Mouse (Mus musculus) lung, embryonic 14.5 days (tissue): ENCODE data around the gene Akap8. TPM values are rescaled to one million over a fixed set of nuclear protein-coding genes. Genes with fewer than 3 reads are reported as not detected.

Experiments
- ATAC-seq: fragments of 200-750 bp; cut with Nextera tagmentation; 2 replicates; pipeline ENCODE4 v1.8.0; 2017; ENCODE audit warnings: mild to moderate bottlenecking, moderate TSS enrichment, moderate library complexity; ENCODE audit not compliant: insufficient read depth
- DNase-seq: peaks from one replicate; pipeline ENCODE4 v3.0.0-alpha.2; 2015
- H3K27ac ChIP-seq: fragments of 300-500 bp; sonication (generic); 2 replicates; pipeline ENCODE4 v1.5.1; 2014; ENCODE audit warnings: low read depth, mild to moderate bottlenecking, moderate library complexity
- H3K27me3 ChIP-seq: fragments of 300-500 bp; sonication (generic); 2 replicates; pipeline ENCODE4 v1.6.1; 2014; ENCODE audit warnings: low read length, control low read depth; ENCODE audit not compliant: insufficient read depth
- H3K36me3 ChIP-seq: fragments of 300-500 bp; sonication (generic); 2 replicates; pipeline ENCODE4 v1.6.1; 2014; ENCODE audit warnings: control low read depth; ENCODE audit not compliant: insufficient read depth
- H3K4me1 ChIP-seq: fragments of 300-500 bp; sonication (generic); 2 replicates; pipeline ENCODE4 v1.6.1; 2014; ENCODE audit warnings: antibody characterized with exemption, control low read depth; ENCODE audit not compliant: insufficient read depth
- H3K4me2 ChIP-seq: fragments of 300-500 bp; sonication (generic); 2 replicates; pipeline ENCODE4 v1.6.1; 2014; ENCODE audit warnings: mild to moderate bottlenecking
- H3K4me3 ChIP-seq: fragments of 300-500 bp; sonication (generic); 2 replicates; pipeline ENCODE4 v1.5.1; 2014; ENCODE audit warnings: low read depth, low read length
- H3K9ac ChIP-seq: fragments of 300-500 bp; sonication (generic); 2 replicates; pipeline ENCODE4 v1.6.1; 2014
- H3K9me3 ChIP-seq: fragments of 300-500 bp; sonication (generic); 2 replicates; pipeline ENCODE4 v1.6.1; 2016; ENCODE audit warnings: low read depth, low read length, control low read depth
- CTCF ChIP-seq: IDR thresholded peaks from 2 replicates; pipeline ENCODE4 v1.5.1; 2016; ENCODE audit warnings: antibody characterized with exemption, low read depth
- WGBS: fragments of 180-500 bp; shearing (Covaris S2); extraction: QIAGEN DNeasy Blood & Tissue Kit; methylation state at CpG from one replicate; pipeline ENCODE4 v1.1.7; 2014; 5-methylcytosine and 5-hydroxymethylcytosine counted together
- polyA plus RNA-seq: library from polyadenylated mRNA; unstranded; fragments of >200 nt; fragmentation: Nextera tagmentation; extraction: Ambion mirVana; gene quantifications from 2 replicates; pipeline ENCODE4 v1.2.1, GENCODE M21; 2014

Gene Akap8
- polyA plus RNA-seq, 1 experiment from 2014 or later = 54.3 TPM

DNA sequence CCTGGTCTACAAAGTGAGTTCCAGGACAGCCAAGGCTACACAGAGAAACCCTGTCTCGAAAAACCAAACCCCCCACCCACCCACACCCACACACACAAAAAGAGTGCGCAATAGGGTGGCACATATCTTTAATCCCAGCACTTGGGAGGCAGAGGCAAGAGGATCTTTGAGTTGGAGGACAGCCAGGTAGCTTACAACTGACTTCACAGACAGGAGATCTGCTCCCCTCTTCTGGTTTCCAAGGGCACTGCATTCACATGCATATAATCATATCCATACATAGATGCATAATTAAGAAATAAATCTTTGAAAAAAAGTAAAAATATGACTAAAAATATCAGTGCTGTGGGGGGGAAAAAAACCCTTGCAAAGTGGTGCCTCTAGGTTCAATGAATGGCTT is 62.2 kb downstream of the Akap8 start:
- Histone ChIP-seq H3K4me3 (no peak overlapping the region), H3K4me1 (no peaks in the 10 kb centered on the region), H3K36me3 (no peaks in the 10 kb centered on the region), H3K27ac (no peak overlapping the region), H3K9ac (no peak overlapping the region), H3K27me3 (no peaks in the 10 kb centered on the region), H3K4me2 (no peak overlapping the region), H3K9me3 (no peaks in the 10 kb centered on the region)
- ATAC-seq = no peak
- WGBS = 96% methylated on average over 2 of the region's 2 CpGs
- no peak for DNase-seq
- TF ChIP-seq CTCF = no peak

- Histone ChIP-seq H3K4me3 (no peak overlapping the region), H3K36me3 (no peaks in the 10 kb centered on the region), H3K4me2 (no peak overlapping the region), H3K9me3 (no peaks in the 10 kb centered on the region), H3K9ac (no peak overlapping the region), H3K27ac (no peak overlapping the region), H3K27me3 (no peaks in the 10 kb centered on the region), H3K4me1 (no peaks in the 10 kb centered on the region)
- 60% methylated on average over 6 of the region's 6 CpGs for WGBS
- TF ChIP-seq CTCF = no peak
- ATAC-seq (no peak), DNase-seq (no peak)
Observed at GRCm38 (mm10) chr17:32257944-32258343, 63.1 kb downstream of the Akap8 start.

DNA sequence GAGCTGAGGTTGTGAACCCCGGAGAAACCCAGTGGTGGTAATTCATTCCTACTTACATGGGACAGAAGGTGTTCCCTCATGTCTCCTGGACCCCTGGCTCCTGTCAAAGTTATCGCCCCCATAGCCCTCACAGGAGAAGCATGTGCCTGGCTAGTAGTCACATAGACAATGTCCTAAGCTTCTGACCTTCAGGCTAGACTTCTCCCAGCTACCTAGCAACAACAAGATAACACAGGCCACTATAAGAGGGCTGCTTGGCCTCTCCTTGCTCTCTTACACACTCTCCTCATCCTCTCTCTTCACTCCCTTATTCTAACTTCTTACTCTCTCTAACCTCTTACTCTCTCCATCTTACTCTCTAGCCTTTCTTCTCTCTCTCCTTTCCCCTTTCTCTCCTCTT is 63.6 kb downstream of the Akap8 start:
- Histone ChIP-seq H3K9me3 (no peaks in the 10 kb centered on the region), H3K4me3 (no peak overlapping the region), H3K27ac (no peak overlapping the region), H3K9ac (no peak overlapping the region), H3K4me2 (no peak overlapping the region), H3K4me1 (no peaks in the 10 kb centered on the region), H3K36me3 (no peaks in the 10 kb centered on the region), H3K27me3 (no peaks in the 10 kb centered on the region)
- 87% methylated on average over 2 of the region's 2 CpGs for whole genome bisulfite sequencing
- TF ChIP-seq CTCF = no peak
- DNase-seq (no peak), ATAC-seq (no peak)

DNA sequence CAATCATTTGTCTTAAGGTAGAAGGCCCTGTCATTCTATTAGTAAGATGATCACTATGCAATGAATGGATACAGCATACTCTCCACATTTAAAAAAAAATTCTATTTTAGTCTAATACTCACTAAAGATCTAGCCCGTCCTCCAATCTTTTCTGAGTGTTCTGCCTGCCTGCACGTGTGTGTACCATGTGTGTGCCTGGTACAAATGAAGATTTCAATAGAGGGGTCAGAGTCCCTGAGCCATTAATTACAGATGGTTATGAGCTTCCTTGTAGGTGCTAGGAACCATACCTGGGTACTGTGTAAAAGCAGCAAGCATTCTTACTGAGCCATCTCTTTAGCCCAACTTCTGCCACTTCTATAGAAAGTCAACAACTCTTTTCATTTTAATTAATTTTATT is 64.1 kb downstream of the Akap8 start:
- Histone ChIP-seq H3K9me3 (no peaks in the 10 kb centered on the region), H3K9ac (no peak overlapping the region), H3K4me3 (no peak overlapping the region), H3K4me1 (no peaks in the 10 kb centered on the region), H3K36me3 (no peaks in the 10 kb centered on the region), H3K27ac (no peak overlapping the region), H3K27me3 (no peaks in the 10 kb centered on the region), H3K4me2 (no peak overlapping the region)
- ATAC-seq (no peak), DNase-seq (no peak)
- 81% methylated on average over 2 of the region's 2 CpGs for WGBS
- TF ChIP-seq CTCF = no peak

Other genes with a start within 250 kb of the Akap8 start
- gene Notch3, start 154.4 kb downstream of the Akap8 start, polyA plus RNA-seq = 19.4 and 21.7 TPM in 2 replicates
- 0.14 and 0.22 TPM in 2 replicates for gene Ephx3, start 131.7 kb downstream of the Akap8 start, polyA plus RNA-seq
- 111 and 114 TPM in 2 replicates for gene Brd4, start 36.5 kb downstream of the Akap8 start, polyA plus RNA-seq
- gene Akap8l, start 29.4 kb upstream of the Akap8 start, polyA plus RNA-seq = 68.7 and 82.0 TPM in 2 replicates
- 41.8 and 48.1 TPM in 2 replicates for gene Wiz, start 68.2 kb upstream of the Akap8 start, polyA plus RNA-seq
- 0.93 and 1.0 TPM in 2 replicates for gene Rasal3, start 82.3 kb upstream of the Akap8 start, polyA plus RNA-seq
- 0.07 TPM in 1 of 2 replicates, not detected in the other for gene Pglyrp2, start 102.9 kb upstream of the Akap8 start, polyA plus RNA-seq
- gene Cyp4f39, start 131.5 kb upstream of the Akap8 start, polyA plus RNA-seq = 0.72 and 0.87 TPM in 2 replicates
- 5.4 and 5.9 TPM in 2 replicates for gene Cyp4f17, start 184.8 kb upstream of the Akap8 start, polyA plus RNA-seq
- gene Cyp4f16, start 215.3 kb upstream of the Akap8 start, polyA plus RNA-seq = 14.1 and 15.7 TPM in 2 replicates